Mouse (Mus musculus) common myeloid progenitor, adult 5-6 weeks (primary cell): ENCODE measurements around the gene Ifitm10. TPM values are rescaled to one million over a fixed set of nuclear protein-coding genes. Genes with fewer than 3 reads are reported as not detected.
A peak's percentile ranks its signal among the peaks of the same experiment; 100 is the strongest.

ENCODE experiments used
- ATAC-seq: replicated peaks from 2 replicates; pipeline ENCODE4 v1.8.0; 2016; ENCODE audit warnings: low read depth, mild to moderate bottlenecking, moderate TSS enrichment, inconsistent platforms; ENCODE audit not compliant: poor library complexity, severe bottlenecking
- total RNA-seq: library from RNA; stranded (forward); fragments of 200-1000, 187-1606 nt; gene quantifications from 2 replicates; pipeline ENCODE4 v1.2.3, GENCODE M21; 2017

Gene Ifitm10
- total RNA-seq, 1 experiment from 2014 or later, result not detected

DNA sequence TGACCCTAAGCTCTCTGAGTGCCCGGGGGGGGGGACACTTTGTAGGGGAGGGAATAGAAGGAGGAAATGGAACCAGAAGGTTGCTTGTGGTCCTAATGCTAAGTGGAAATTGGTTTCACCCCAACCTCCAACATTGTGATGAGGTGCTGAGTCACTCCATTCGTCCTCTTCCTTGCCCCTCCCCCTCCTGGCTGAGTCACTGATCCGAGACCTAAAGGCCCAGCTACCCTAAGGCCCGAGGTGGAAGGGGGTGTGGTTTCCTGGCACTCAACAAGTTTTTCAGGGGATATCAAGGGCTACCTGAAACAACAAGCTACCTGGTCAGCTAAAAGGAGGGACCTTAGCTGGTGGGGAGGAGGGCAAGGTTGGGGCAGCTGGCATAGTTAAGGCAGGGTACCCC is 19.6 kb upstream of the Ifitm10 start:
- ATAC-seq, result peak; percentile 49

DNA sequence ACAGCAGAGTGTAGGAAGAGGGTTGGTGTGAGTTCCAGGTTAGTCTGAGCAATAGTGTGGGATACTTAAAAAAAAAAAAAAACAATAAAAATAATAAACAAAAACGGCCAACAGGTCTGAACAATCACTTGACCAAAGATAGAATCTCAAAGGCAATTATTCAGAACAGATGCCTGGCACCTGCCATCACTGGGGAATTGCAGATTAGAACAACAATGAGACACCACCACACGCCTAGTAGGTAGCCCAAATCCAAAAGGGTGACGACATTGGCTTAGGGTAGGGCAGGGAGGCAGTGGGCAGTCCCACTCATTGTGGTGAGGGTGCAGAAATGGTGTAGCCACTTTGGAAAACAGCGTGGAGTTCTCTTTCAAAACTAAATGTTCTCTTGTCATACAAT is 18.1 kb upstream of the Ifitm10 start:
- ATAC-seq, result no peak

- ATAC-seq, result no peak
Observed at GRCm38 (mm10) chr7:142391108-142391507, 17.6 kb upstream of the Ifitm10 start.

DNA sequence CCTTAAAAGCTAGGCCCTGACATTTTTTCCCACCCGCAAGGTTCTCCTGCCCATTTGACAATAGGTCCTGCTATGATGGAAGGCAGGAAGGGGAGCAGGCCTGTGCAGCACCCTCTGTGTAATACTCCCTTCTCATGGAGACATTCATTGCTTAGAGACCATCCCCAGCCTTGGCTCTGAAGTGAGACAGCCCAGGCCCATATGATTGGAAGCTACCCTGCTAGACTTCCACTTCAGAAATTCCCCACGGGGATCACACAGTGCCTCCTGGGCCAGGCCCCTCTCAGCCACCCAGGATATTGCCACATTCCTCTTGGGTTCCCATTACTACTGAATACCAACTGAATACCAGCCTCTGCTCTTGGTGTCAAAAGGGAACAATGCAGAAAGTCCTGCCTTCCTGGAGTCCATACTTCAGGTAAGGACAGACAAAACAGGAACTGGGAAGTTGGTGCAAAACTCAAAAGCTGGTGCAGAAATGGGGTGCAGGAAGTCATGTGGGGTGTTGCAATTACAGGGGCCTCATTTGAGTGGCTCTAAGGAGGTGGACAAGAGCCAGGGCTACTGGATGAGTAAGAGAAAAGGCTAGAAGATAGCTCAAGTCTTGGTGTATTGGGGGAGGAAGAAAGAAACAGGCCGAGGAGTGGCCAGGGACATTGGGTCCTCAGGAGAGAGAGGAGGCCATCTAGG is 16.6 kb upstream of the Ifitm10 start:
- peak; percentile 1; the same call in 1 of the 2 replicates for ATAC-seq

DNA sequence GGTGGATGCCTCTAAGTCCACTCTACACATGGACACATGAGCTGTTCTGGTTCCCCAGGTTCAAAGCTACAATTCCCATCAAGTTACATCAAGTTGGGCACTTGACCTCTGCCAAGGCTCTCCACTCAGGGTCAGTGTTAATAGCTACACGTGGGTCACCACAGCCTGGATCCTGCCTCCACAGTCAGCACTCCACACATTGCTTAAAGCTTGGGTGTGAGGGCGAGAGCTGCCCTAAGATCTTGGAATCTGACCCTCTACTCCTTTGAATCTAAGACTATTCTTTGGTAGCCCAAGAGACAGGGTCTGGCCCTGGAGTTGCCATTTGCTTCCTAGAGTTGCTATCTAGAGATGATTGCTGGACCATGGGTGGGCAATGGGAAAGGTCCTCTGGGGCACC is 15.2 kb upstream of the Ifitm10 start:
- no peak for ATAC-seq

GRCm38 (mm10) chr7:142388198-142388597 is 14.6 kb upstream of the Ifitm10 start:
- ATAC-seq, result peak; percentile 4; the same call in 1 of the 2 replicates

GRCm38 (mm10) chr7:142387419-142388148 is 14.0 kb upstream of the Ifitm10 start, which contains the start of gene Ctsd:
Ctsd (minus strand) TSS chr7:142388038.
- peak; percentile 72 for ATAC-seq

- ATAC-seq, result no peak
Observed at GRCm38 (mm10) chr7:142386621-142387201, 13.2 kb upstream of the Ifitm10 start.

DNA sequence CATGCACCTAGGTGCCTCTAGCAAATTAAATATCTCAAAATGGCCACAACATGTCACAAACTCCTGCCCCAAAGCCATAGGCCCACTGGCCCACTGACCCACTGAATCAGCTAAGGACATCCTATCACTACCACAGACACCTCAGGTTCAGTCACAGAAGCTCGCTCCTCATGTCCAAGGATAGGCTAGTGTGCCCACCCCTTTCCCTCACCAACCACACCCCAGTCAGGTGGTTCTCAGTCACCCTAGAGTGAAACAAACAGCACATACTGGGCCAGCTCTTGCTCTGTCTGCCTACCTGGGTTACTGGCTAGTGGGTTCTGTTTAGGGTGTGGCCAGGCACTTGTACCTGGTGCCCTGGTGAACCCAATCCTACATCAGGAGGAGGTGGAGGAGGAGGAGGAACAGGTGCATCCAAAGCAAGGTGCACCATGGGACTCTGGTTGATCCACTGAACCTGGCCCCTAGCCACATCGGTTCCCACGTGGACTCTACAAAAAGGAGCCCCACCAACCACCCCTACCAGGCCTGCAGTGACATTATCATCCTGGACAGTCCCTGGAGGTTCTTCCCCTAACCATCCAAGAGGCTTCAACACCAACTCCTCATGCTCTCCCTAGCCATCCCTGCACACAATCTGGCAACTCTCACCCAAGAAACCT is 12.3 kb upstream of the Ifitm10 start:
- no peak for ATAC-seq

- ATAC-seq, result no peak
Observed at GRCm38 (mm10) chr7:142384306-142384705, 10.8 kb upstream of the Ifitm10 start.

GRCm38 (mm10) chr7:142382567-142382966 is 9.0 kb upstream of the Ifitm10 start, which contains the start of gene Gm49369:
Gm49369 (minus strand) TSS chr7:142382667.
- no peak for ATAC-seq

DNA sequence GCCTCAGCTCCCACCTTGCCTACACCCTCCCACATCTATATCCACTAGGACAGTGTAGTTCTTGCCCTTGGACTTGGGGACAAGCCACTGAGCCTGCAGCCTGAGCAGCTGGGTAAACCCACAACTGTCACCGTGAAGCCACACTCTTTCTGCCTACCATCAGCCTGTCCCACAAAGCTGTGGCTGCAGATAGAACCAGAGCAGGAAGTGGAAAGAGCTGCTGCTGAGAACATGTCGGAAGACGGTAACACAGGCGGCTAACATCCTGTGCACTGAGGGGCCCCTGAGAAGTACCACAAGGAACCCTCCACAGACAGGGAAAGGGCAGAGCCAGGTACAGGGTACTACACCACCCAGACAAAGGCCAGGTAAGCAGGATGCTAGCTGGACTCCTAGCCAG is 7.6 kb upstream of the Ifitm10 start:
- peak; percentile 78 for ATAC-seq

- no peak for ATAC-seq
Observed at GRCm38 (mm10) chr7:142379186-142379585, 5.6 kb upstream of the Ifitm10 start.

DNA sequence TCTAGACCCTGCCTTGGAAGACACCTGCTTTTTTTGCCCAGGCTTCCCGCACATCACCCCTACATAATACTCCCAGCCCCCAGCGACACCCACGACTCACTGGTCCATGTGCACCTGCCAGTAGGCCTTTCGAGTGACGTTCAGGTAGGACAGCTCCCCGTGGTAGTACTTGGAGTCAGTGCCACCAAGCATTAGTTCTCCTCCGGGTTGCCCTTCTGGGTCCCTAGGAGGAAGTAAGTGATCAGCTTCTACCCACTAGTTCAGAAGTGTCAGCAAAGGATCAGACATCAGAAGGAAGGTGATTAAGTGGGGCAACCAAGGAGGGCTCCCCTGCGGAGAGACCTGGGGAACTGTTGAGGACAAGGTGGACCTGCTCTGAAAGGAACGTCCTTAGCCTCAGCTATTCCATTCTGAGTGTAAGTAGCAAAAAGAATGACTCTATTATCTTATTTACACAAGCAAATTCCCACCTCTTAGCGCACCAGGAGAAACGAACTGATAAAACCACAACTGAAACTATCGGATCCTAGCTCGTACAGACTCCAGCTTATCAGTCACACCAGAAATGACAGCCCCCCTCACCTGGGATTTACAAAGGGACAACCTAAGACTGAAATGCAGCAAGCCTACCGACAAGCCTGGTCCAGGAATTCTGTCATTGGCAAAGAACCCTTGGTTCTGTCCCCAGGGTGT is 3.8 kb upstream of the Ifitm10 start:
- peak; percentile 30; the same call in 1 of the 2 replicates for ATAC-seq

- no peak for ATAC-seq
Observed at GRCm38 (mm10) chr7:142376096-142376495, 2.5 kb upstream of the Ifitm10 start.

DNA sequence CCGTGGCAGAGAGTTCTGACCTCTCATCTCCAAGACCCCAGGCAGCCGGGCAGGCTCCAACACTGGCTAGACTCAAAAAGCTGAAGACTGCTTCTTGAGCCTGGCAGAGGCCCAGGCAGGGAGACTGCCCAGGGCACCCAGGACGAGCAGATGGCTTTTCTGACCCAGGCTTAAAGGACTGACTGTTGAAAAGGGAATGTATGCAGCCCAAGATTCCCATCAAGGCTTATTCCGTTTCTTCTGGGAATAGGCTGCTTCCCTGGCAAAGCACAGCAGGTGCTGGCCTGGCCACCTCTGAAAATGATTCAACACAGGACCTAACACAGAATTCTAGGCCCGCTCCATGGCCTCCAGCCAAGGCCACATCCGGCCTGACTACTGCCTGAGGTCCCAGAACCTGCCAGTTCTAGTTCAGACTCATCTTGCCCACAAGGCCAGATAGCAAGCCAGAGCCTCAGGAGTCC is 1.7 kb upstream of the Ifitm10 start:
- 0 out of 2 replicates have a peak, but pooled peaks have one; percentile 26 for ATAC-seq

DNA sequence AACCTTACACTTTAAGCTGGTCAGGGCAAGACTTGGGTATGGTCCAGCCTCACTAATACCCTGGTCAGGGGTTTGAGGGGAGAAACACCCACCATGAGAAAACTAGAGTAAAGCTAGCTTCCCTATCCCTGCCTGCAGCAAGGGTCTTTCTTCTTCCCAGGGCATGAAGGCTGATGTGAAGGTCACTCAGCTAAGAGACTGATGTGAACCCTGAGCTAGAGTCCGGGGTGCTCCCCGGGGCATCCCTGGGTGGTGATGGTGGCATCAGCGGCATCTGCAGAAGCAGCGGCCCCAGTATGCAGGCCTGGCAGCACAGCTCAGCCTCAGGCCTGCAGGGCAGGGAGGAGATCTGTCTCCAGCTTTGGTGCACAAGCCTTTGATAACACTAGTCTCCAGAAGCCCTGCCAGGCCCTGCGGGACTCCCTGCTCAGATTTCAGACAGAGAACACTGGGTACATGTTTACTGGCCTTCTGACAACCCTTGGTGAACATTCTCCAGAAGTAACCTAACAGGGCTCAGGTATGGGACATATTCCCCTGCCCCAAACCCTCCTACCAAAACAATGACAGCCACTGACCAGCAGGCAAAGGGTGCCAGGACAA is 961 bp upstream of the Ifitm10 start:
- no peak for ATAC-seq

DNA sequence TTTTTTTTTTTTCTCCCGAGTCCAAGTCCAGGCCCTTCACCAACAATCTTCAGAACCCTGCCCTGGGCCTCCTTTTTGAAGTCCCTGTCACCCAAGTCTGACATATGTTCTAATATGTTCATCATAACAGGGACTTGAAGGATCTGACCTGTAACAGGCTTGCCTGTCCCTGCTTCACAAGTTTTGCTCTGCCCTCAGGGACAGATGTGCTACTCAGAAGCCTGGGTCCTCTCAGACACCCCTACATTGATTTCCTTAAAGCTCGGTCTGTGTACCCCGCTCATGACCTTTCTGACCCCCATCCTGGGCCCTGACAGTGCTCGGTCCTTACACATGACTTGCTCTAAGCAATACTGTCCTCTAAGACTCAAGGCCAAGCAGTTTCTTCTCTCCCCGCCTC is 514 bp downstream of the Ifitm10 start:
- no peak for ATAC-seq
